32 mouse cellular contexts compared by ENCODE assay signal in genomic region chr2:157419506-157419905, GRCm38 (mm10). TPM values are rescaled to one million over a fixed set of nuclear protein-coding genes. Genes with fewer than 3 reads are reported as not detected.
A peak's percentile ranks its signal among the peaks of the same experiment; 100 is the strongest.
DNase-seq lines count a peak whose midpoint lies in the region; ATAC-seq and TF ChIP-seq lines count a peak whose summit lies in the region.
"Had no signal": no experiment of that assay in that cellular context is flagged by ENCODE, and none has a peak within 500 bp of the region (broad histone marks: within the 10 kb centered on the region; RNA-seq: fewer than 3 reads in every experiment).

No protein-coding gene starts in this region.

- H3K4me3 ChIP-seq in hindbrain, embryonic 10.5 days, result no peak overlapping the region
- H3K4me3 ChIP-seq in hindbrain, embryonic 16.5 days (ENCODE audit: low read length), result no peak overlapping the region
- no peak overlapping the region for H3K4me3 ChIP-seq in midbrain, embryonic 10.5 days
- H3K4me3 ChIP-seq in midbrain, embryonic 15.5 days, result no peak overlapping the region
- H3K4me3 ChIP-seq in small intestine, adult 2 months (ENCODE audit: low read depth, low read length), result no peak overlapping the region
- H3K4me3 ChIP-seq: erythroblast, embryonic 14.5 days; forebrain, embryonic 12.5 days; limb, embryonic 13.5 days; lung, embryonic 15.5 days; midbrain, embryonic 12.5 days had no signal

- no peak for ATAC-seq in hindbrain, embryonic 16.5 days
- ATAC-seq in midbrain, embryonic 15.5 days (replicated peaks), result no peak
- ATAC-seq: CD4-positive, CD25-positive, alpha-beta regulatory T cell, adult 4 months; inflammation-experienced regulatory T-cells, adult 6 months; Patski had no signal

- no peak for TF ChIP-seq POLR2A in small intestine, adult 2 months (IDR thresholded peaks at IDR 0.05; ENCODE audit: low read depth, low read length)

- H3K9ac ChIP-seq in hindbrain, embryonic 16.5 days (ENCODE audit: low read depth, low read length), result no peak overlapping the region
- no peak overlapping the region for H3K9ac ChIP-seq in midbrain, embryonic 15.5 days
- H3K9ac ChIP-seq: forebrain, embryonic 12.5 days; hindbrain, embryonic 14.5 days; limb, embryonic 13.5 days; lung, embryonic 15.5 days; midbrain, embryonic 12.5 days had no signal

- peak overlapping the region; percentile 79 for H3K27ac ChIP-seq in hindbrain, embryonic 10.5 days
- no peak overlapping the region for H3K27ac ChIP-seq in hindbrain, embryonic 16.5 days (ENCODE audit: low read depth, low read length)
- H3K27ac ChIP-seq in midbrain, embryonic 10.5 days (replicated peaks), result 0 out of 2 replicates have a peak overlapping the region, but pooled peaks have one; percentile 71
- H3K27ac ChIP-seq in midbrain, embryonic 15.5 days, result no peak overlapping the region
- peak overlapping the region; percentile 30; the same call in 1 of the 2 replicates for H3K27ac ChIP-seq in small intestine, adult 2 months (ENCODE audit: insufficient read depth, low read depth, low read length)
- H3K27ac ChIP-seq: forebrain, embryonic 12.5 days; hindbrain, embryonic 14.5 days; kidney, postnatal 0 days; limb, embryonic 13.5 days; midbrain, embryonic 12.5 days had no signal

- H3K4me2 ChIP-seq in hindbrain, embryonic 16.5 days (ENCODE audit: low read length), result no peak overlapping the region
- H3K4me2 ChIP-seq in midbrain, embryonic 15.5 days, result no peak overlapping the region
- H3K4me2 ChIP-seq: forebrain, embryonic 12.5 days; heart, embryonic 11.5 days; hindbrain, embryonic 14.5 days; limb, embryonic 13.5 days; liver, embryonic 11.5 days; lung, embryonic 15.5 days; midbrain, embryonic 12.5 days had no signal

- no peaks in the 10 kb centered on the region for H3K9me3 ChIP-seq in hindbrain, embryonic 10.5 days
- H3K9me3 ChIP-seq in hindbrain, embryonic 16.5 days (ENCODE audit: control insufficient read depth, low read length), result no peaks in the 10 kb centered on the region
- H3K9me3 ChIP-seq in midbrain, embryonic 10.5 days (replicated peaks), result no peaks in the 10 kb centered on the region
- no peaks in the 10 kb centered on the region for H3K9me3 ChIP-seq in midbrain, embryonic 15.5 days
- H3K9me3 ChIP-seq: forebrain, embryonic 12.5 days; limb, embryonic 13.5 days; lung, embryonic 15.5 days; midbrain, embryonic 12.5 days had no signal

- H3K4me1 ChIP-seq in hindbrain, embryonic 10.5 days (replicated peaks), result peaks cover 66% of the 10 kb centered on the region
- peaks cover 15% of the 10 kb centered on the region for H3K4me1 ChIP-seq in hindbrain, embryonic 16.5 days (ENCODE audit: control insufficient read depth, insufficient read depth, low read depth, low read length)
- peaks cover 56% of the 10 kb centered on the region for H3K4me1 ChIP-seq in midbrain, embryonic 10.5 days
- peaks cover 21% of the 10 kb centered on the region for H3K4me1 ChIP-seq in midbrain, embryonic 15.5 days
- H3K4me1 ChIP-seq in small intestine, adult 2 months (ENCODE audit: control insufficient read depth, insufficient read depth, insufficient read length, low read length), result peaks cover 55% of the 10 kb centered on the region

- DNase-seq in hindbrain, embryonic 10.5 days (ENCODE audit: low spot score), result no peak
- no peak for DNase-seq in midbrain, embryonic 10.5 days (ENCODE audit: low spot score)
- DNase-seq in NIH3T3 (ENCODE audit: low read depth), result peak; percentile 69
- no peak for DNase-seq in left cerebral cortex, adult 8-10 months (ENCODE audit: low spot score in 2 of 2)
- no peak for DNase-seq in layer of hippocampus, adult 8-10 months (ENCODE audit: low spot score in 2 of 2)
- DNase-seq: adrenal gland, postnatal 25 days; cerebellum, adult 11-12 months; cerebellum, adult 9-11 months; gastrocnemius, postnatal 14 days; heart, postnatal 4 days; kidney, adult 8-10 months; kidney, postnatal 4 days; layer of hippocampus, postnatal 36 days; retina, postnatal 1 day; right cerebral cortex, postnatal 14 days; thymus, postnatal 14 days had no signal

- H3K36me3 ChIP-seq in hindbrain, embryonic 10.5 days, result no peaks in the 10 kb centered on the region
- no peaks in the 10 kb centered on the region for H3K36me3 ChIP-seq in hindbrain, embryonic 16.5 days (ENCODE audit: control insufficient read depth, insufficient read depth, low read length)
- H3K36me3 ChIP-seq in midbrain, embryonic 10.5 days, result no peaks in the 10 kb centered on the region
- H3K36me3 ChIP-seq in midbrain, embryonic 15.5 days (replicated peaks), result no peaks in the 10 kb centered on the region
- H3K36me3 ChIP-seq in small intestine, adult 2 months (ENCODE audit: control insufficient read depth, insufficient read depth, low read length), result no peaks in the 10 kb centered on the region
- H3K36me3 ChIP-seq: forebrain, embryonic 12.5 days; G1E; limb, embryonic 13.5 days; lung, embryonic 15.5 days; midbrain, embryonic 12.5 days had no signal

- peaks cover 29% of the 10 kb centered on the region; the same call in 1 of the 2 replicates for H3K27me3 ChIP-seq in hindbrain, embryonic 10.5 days (ENCODE audit: insufficient read depth, poor library complexity, severe bottlenecking)
- H3K27me3 ChIP-seq in hindbrain, embryonic 16.5 days (replicated peaks; ENCODE audit: control insufficient read depth, insufficient read depth, low read length), result no peaks in the 10 kb centered on the region
- peaks cover 34% of the 10 kb centered on the region for H3K27me3 ChIP-seq in midbrain, embryonic 10.5 days (ENCODE audit: low read depth, poor library complexity, severe bottlenecking)
- no peaks in the 10 kb centered on the region for H3K27me3 ChIP-seq in midbrain, embryonic 15.5 days (replicated peaks)
- H3K27me3 ChIP-seq in small intestine, adult 2 months (ENCODE audit: control insufficient read depth, insufficient read depth, low read length), result no peaks in the 10 kb centered on the region
- H3K27me3 ChIP-seq: forebrain, embryonic 12.5 days; limb, embryonic 13.5 days; lung, embryonic 15.5 days; Patski had no signal

- no peak for TF ChIP-seq CTCF in small intestine, adult 2 months (IDR thresholded peaks at IDR 0.05; ENCODE audit: extremely low read depth, insufficient read length, insufficient replicate concordance, low read depth, low read length)

RNA-seq across cellular contexts. Expression of gene Src, which starts 1.3 kb away (rescaled TPM):
- 20.8 and 29.3 TPM in 2 replicates for polyA plus RNA-seq in hindbrain, embryonic 10.5 days (2016; fragmentation: Nextera tagmentation; extraction: Ambion mirVana)
- 26.5 and 29.9 TPM in 2 replicates for polyA plus RNA-seq in hindbrain, embryonic 16.5 days (2015; fragmentation: Nextera tagmentation; extraction: Ambion mirVana)
- 16.1 and 19.3 TPM in 2 replicates for polyA plus RNA-seq in midbrain, embryonic 10.5 days (2016; fragmentation: Nextera tagmentation; extraction: Ambion mirVana)
- 40.3 and 43.2 TPM in 2 replicates for polyA plus RNA-seq in midbrain, embryonic 15.5 days (2015; fragmentation: Nextera tagmentation; extraction: Ambion mirVana)
- 65.9 and 161 TPM in 2 replicates for polyA plus RNA-seq in small intestine, adult 2 months (2012; rRNA removed)
- total RNA-seq in left cerebral cortex, adult 8-10 months (2022), result 100 to 1,000 TPM; 107 to 122 (median 115) TPM
- total RNA-seq in layer of hippocampus, adult 8-10 months (2022), result 100 to 1,000 TPM; 124 to 150 (median 133) TPM

RNA-seq across cellular contexts. Expression of gene Manbal, which starts 52.1 kb away (rescaled TPM):
- 67.0 and 85.8 TPM in 2 replicates for polyA plus RNA-seq in hindbrain, embryonic 10.5 days (2016; fragmentation: Nextera tagmentation; extraction: Ambion mirVana)
- 120 and 123 TPM in 2 replicates for polyA plus RNA-seq in hindbrain, embryonic 16.5 days (2015; fragmentation: Nextera tagmentation; extraction: Ambion mirVana)
- polyA plus RNA-seq in midbrain, embryonic 10.5 days (2016; fragmentation: Nextera tagmentation; extraction: Ambion mirVana), result 68.8 and 75.6 TPM in 2 replicates
- polyA plus RNA-seq in midbrain, embryonic 15.5 days (2015; fragmentation: Nextera tagmentation; extraction: Ambion mirVana), result 104 and 107 TPM in 2 replicates
- polyA plus RNA-seq in small intestine, adult 2 months (2012; rRNA removed), result 20.1 and 47.5 TPM in 2 replicates
- total RNA-seq in left cerebral cortex, adult 8-10 months (2022), result 10 to 100 TPM; 60.3 to 66.1 (median 63.8) TPM
- total RNA-seq in layer of hippocampus, adult 8-10 months (2022), result 10 to 100 TPM; 53.4 to 60.4 (median 58.8) TPM

Comparison
In these comparisons a context has a peak if more than half of its experiments do, and no peak if none do; other contexts are left out.
1. H3K27ac ChIP-seq: peak in hindbrain, embryonic 10.5 days (single experiment), midbrain, embryonic 10.5 days (single experiment) and small intestine, adult 2 months (single experiment); none in hindbrain, embryonic 16.5 days (single experiment) and midbrain, embryonic 15.5 days (single experiment).